8 mouse cellular contexts compared by ENCODE assay signal in the genomic region with DNA sequence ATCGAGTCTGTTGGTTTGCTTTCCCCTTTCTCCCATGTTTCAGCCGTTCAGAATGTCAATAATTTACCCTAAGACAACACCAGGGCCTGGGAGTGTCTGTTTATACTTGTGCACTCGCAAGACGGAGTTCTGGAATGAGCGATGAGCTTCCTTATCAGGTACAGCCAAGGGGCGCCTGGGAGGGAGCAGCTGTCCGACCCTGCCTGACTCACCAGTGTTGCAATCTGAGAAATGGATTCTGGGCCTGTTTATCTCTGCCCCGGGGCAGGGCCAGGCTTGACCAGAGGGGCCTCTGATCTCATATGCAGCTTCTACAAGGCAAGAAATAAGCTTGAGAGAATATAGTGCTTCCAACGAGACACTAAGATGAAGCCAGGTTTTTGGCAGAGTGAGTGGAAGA. TPM values are rescaled to one million over a fixed set of nuclear protein-coding genes. Genes with fewer than 3 reads are reported as not detected.
DNase-seq lines count a peak whose midpoint lies in the region; ATAC-seq and TF ChIP-seq lines count a peak whose summit lies in the region.

No protein-coding gene starts in this region.

- no peak overlapping the region for H3K9ac ChIP-seq in forebrain, embryonic 11.5 days (ENCODE audit: low read length)
- H3K9ac ChIP-seq in forebrain, embryonic 15.5 days (replicated peaks): no peak overlapping the region
- 0 out of 2 replicates have a peak overlapping the region, but pooled peaks have one; percentile 18 for H3K9ac ChIP-seq in intestine, postnatal 0 days (ENCODE audit: low read depth, low read length)

- DNase-seq in forebrain, embryonic 11.5 days (ENCODE audit: low spot score): peak; percentile 54
- DNase-seq in embryo, embryonic 10.5 days (ENCODE audit: low spot score): peak; percentile 29
- no peak for DNase-seq in cerebellum, adult 11-12 months
- DNase-seq in layer of hippocampus, adult 9-10 months (ENCODE audit: low spot score): no peak
- no peak for DNase-seq in right cerebral cortex, postnatal 4 days

- TF ChIP-seq CTCF in intestine, postnatal 0 days (IDR thresholded peaks at IDR 0.05; ENCODE audit: low read depth): no peak

- no peaks in the 10 kb centered on the region for H3K27me3 ChIP-seq in forebrain, embryonic 11.5 days (ENCODE audit: control insufficient read depth, insufficient read depth, low read length)
- no peaks in the 10 kb centered on the region for H3K27me3 ChIP-seq in forebrain, embryonic 15.5 days
- H3K27me3 ChIP-seq in intestine, postnatal 0 days (replicated peaks; ENCODE audit: control insufficient read depth, insufficient read depth, low read length): no peaks in the 10 kb centered on the region

- H3K27ac ChIP-seq in forebrain, embryonic 11.5 days (ENCODE audit: low read depth, low read length): no peak overlapping the region
- no peak overlapping the region for H3K27ac ChIP-seq in forebrain, embryonic 15.5 days (replicated peaks)
- H3K27ac ChIP-seq in intestine, postnatal 0 days (ENCODE audit: low read depth, low read length): peak overlapping the region; percentile 70

- 77% methylated on average over 9 of the region's 9 CpGs for WGBS in forebrain, embryonic 11.5 days
- WGBS in forebrain, embryonic 15.5 days: 85% methylated on average over 9 of the region's 9 CpGs
- WGBS in intestine, postnatal 0 days: 5% methylated on average over 9 of the region's 9 CpGs

- no peak overlapping the region for H3K4me3 ChIP-seq in forebrain, embryonic 11.5 days (ENCODE audit: low read depth, low read length)
- no peak overlapping the region for H3K4me3 ChIP-seq in forebrain, embryonic 15.5 days
- H3K4me3 ChIP-seq in intestine, postnatal 0 days (ENCODE audit: low read depth, low read length): no peak overlapping the region

- H3K4me2 ChIP-seq in forebrain, embryonic 11.5 days (ENCODE audit: low read depth, low read length, severe bottlenecking): no peak overlapping the region
- H3K4me2 ChIP-seq in forebrain, embryonic 15.5 days (replicated peaks): no peak overlapping the region
- peak overlapping the region; percentile 30 for H3K4me2 ChIP-seq in intestine, postnatal 0 days (replicated peaks; ENCODE audit: low read depth)

- no peak for ATAC-seq in forebrain, embryonic 11.5 days (replicated peaks; ENCODE audit: low FRiP score)
- no peak for ATAC-seq in forebrain, embryonic 15.5 days (replicated peaks)
- ATAC-seq in intestine, postnatal 0 days: peak; percentile 49
- ATAC-seq in megakaryocyte-erythroid progenitor cell, adult 5-6 weeks (replicated peaks; ENCODE audit: low FRiP score, low TSS enrichment, poor library complexity, severe bottlenecking): peak; percentile 87

- no peaks in the 10 kb centered on the region for H3K36me3 ChIP-seq in forebrain, embryonic 11.5 days (ENCODE audit: control insufficient read depth, insufficient read depth, low read length)
- H3K36me3 ChIP-seq in forebrain, embryonic 15.5 days: no peaks in the 10 kb centered on the region
- H3K36me3 ChIP-seq in intestine, postnatal 0 days (ENCODE audit: control insufficient read depth, insufficient read depth): no peaks in the 10 kb centered on the region

- H3K9me3 ChIP-seq in forebrain, embryonic 11.5 days (ENCODE audit: control insufficient read depth, low read length): no peaks in the 10 kb centered on the region
- no peaks in the 10 kb centered on the region for H3K9me3 ChIP-seq in forebrain, embryonic 15.5 days
- H3K9me3 ChIP-seq in intestine, postnatal 0 days (ENCODE audit: control insufficient read depth): no peaks in the 10 kb centered on the region

- H3K4me1 ChIP-seq in forebrain, embryonic 11.5 days (replicated peaks; ENCODE audit: control insufficient read depth, insufficient read depth, low read length): peaks cover 2% of the 10 kb centered on the region; the same call in 1 of the 2 replicates
- peaks cover 4% of the 10 kb centered on the region for H3K4me1 ChIP-seq in forebrain, embryonic 15.5 days
- peaks cover 17% of the 10 kb centered on the region; the same call in 1 of the 2 replicates for H3K4me1 ChIP-seq in intestine, postnatal 0 days (replicated peaks; ENCODE audit: control insufficient read depth, insufficient read depth, low read length)

RNA-seq across cellular contexts. Expression of gene Ube2h, which starts 3.4 kb away (rescaled TPM):
- polyA plus RNA-seq in forebrain, embryonic 11.5 days (2014; fragmentation: Nextera tagmentation; extraction: Ambion mirVana): 50.1 and 51.8 TPM in 2 replicates
- polyA plus RNA-seq in forebrain, embryonic 15.5 days (2015; fragmentation: Nextera tagmentation; extraction: Ambion mirVana): 65.7 and 68.5 TPM in 2 replicates
- 18.6 and 21.1 TPM in 2 replicates for polyA plus RNA-seq in intestine, postnatal 0 days (2015; fragmentation: Nextera tagmentation; extraction: Ambion mirVana)
- 6.0 and 8.5 TPM in 2 replicates for total RNA-seq in megakaryocyte-erythroid progenitor cell, adult 5-6 weeks (2014; fragmentation: Nextera tagmentation)
- total RNA-seq in megakaryocyte-erythroid progenitor cell, adult 5-6 weeks (2017): 8.7 and 8.9 TPM in 2 replicates

Comparison
In these comparisons a context has a peak if more than half of its experiments do, and no peak if none do; other contexts are left out.
1. ATAC-seq: peak in intestine, postnatal 0 days (single experiment) and megakaryocyte-erythroid progenitor cell, adult 5-6 weeks (single experiment); none in forebrain, embryonic 11.5 days (single experiment) and forebrain, embryonic 15.5 days (single experiment).
2. DNase-seq: peak in forebrain, embryonic 11.5 days (single experiment) and embryo, embryonic 10.5 days (single experiment); none in cerebellum, adult 11-12 months (single experiment), layer of hippocampus, adult 9-10 months (single experiment) and right cerebral cortex, postnatal 4 days (single experiment).